Mouse (Mus musculus) kidney, adult 2 months (tissue): Measurements from ENCODE around the gene Hadhb. TPM values are rescaled to one million over a fixed set of nuclear protein-coding genes. Genes with fewer than 3 reads are reported as not detected.

Source experiments
- DNase-seq: peaks from one replicate; pipeline ENCODE4 v3.0.0; 2021
- H3K27ac ChIP-seq: fragments of 200-500 bp; 2 replicates; pipeline ENCODE4 v1.5.1; 2012; ENCODE audit warnings: low read depth, low read length, control low read depth, inconsistent platforms; ENCODE audit not compliant: insufficient read depth
- H3K27me3 ChIP-seq: fragments of 200-500 bp; replicated peaks from 2 replicates; pipeline ENCODE4 v1.6.1; 2012; ENCODE audit warnings: mild to moderate bottlenecking, moderate library complexity, low read length, inconsistent platforms; ENCODE audit not compliant: control insufficient read depth, insufficient read depth
- H3K36me3 ChIP-seq: fragments of 200-500 bp; 2 replicates; pipeline ENCODE4 v1.6.1; 2012; ENCODE audit warnings: mild to moderate bottlenecking, moderate library complexity, low read length, inconsistent platforms; ENCODE audit not compliant: control insufficient read depth, insufficient read depth
- H3K4me1 ChIP-seq: fragments of 200-500 bp; 2 replicates; pipeline ENCODE4 v1.6.1; 2011; ENCODE audit warnings: low read length; ENCODE audit not compliant: control insufficient read depth, insufficient read depth
- H3K4me3 ChIP-seq: fragments of 200-500 bp; 2 replicates; pipeline ENCODE4 v1.5.1; 2011; ENCODE audit warnings: mild to moderate bottlenecking, low read depth, low read length, control low read depth; ENCODE audit not compliant: insufficient read depth
- CTCF ChIP-seq: fragments of 200-500 bp; conservative IDR thresholded peaks from 2 replicates; pipeline ENCODE4 v1.5.1; 2011; ENCODE audit warnings: low read depth, mild to moderate bottlenecking, control low read depth, low read length, moderate library complexity, mixed read lengths; ENCODE audit not compliant: insufficient read depth, insufficient read length
- POLR2A ChIP-seq: fragments of 200-500 bp; IDR thresholded peaks from one replicate; pipeline ENCODE4 v1.6.1; 2011; ENCODE audit warnings: low read depth, low read length, control low read depth
- WGBS: fragments of 180-500 bp; shearing (Covaris S2); methylation state at CpG from one replicate; pipeline ENCODE4 v1.1.7; 2018; 5-methylcytosine and 5-hydroxymethylcytosine counted together
- polyA plus RNA-seq: library from polyadenylated mRNA; depleted of rRNA; stranded (reverse); fragments of >200 nt; gene quantifications from 2 replicates; pipeline ENCODE4 v1.2.3, GENCODE M21; 2012; rRNA removed

The Hadhb gene
- polyA plus RNA-seq, 1 experiment = 280 TPM

DNA sequence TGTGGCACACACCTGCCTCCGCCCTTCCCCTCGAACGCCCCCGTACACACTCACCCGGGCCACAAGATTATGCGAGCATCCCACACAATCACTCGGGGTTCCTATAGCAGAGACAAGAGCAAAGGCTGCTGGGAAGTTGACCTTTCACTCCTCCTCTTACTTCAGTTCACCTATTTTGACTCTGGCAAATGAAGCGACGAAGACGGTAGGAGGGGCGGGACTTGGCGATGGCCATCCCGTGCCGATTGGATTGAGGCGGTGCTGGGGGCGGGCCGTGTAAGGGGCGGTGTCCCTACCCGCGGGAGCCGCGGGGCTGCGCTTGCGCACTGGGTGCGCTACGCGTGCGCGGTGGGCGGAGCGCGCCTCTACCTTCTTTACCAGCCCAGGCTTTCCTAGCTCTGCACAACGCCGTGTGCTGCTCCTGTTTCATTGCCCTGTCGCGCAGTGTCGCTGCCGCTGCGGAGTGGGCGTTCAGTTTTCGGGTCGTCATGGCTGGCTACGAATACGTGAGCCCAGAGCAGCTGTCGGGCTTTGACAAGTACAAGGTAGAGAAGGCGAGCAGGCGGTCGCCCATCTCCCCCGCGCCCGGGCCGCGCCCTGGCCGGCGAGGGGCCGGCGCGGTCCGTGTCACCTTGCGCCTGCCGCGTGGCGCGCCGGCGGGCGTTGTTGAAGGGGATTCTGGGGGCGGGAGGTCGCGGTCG lies 77.4 kb downstream of the Hadhb start, which contains the start of gene Selenoi:
Selenoi (plus strand) TSS at position 311 of the 701 bp plus-strand sequence.
- Histone ChIP-seq H3K27me3 (no peaks in the 10 kb centered on the region), H3K4me3 (peak within 1 kb of the TSS; percentile 87), H3K27ac (peak within 1 kb of the TSS; percentile 33), H3K36me3 (no peaks in the 10 kb centered on the region), H3K4me1 (peaks cover 5% of the 10 kb centered on the region; the same call in 1 of the 2 replicates)
- TF ChIP-seq CTCF (no peak), POLR2A (peak; percentile 76)
- peak; percentile 100 for DNase-seq
- WGBS = 3% methylated on average over 71 of the region's 71 CpGs

DNA sequence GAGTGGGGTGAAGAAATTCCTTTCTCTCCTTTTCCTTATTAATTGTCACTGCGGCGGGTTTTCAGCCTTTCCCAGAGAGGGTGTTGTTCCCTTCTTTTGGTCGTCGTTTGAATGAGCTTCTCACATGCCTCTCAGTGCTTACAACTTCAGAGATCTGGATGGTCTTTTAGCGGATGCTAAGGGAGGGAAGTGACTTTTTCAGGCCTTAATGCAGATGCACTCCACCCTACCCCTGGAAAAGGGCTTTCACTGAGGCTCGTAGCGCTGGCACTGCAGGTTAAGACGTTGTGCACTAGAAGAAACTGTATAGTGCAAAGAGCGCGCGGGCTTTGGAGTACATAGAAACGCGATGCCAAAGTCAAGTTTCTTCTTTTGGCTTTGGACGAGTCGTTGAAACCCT lies 78.0 kb downstream of the Hadhb start:
- WGBS = 5% methylated on average over 15 of the region's 15 CpGs
- Histone ChIP-seq H3K27ac (no peak overlapping the region), H3K36me3 (no peaks in the 10 kb centered on the region), H3K4me3 (peak overlapping the region; percentile 87), H3K4me1 (peaks cover 5% of the 10 kb centered on the region; the same call in 1 of the 2 replicates), H3K27me3 (no peaks in the 10 kb centered on the region)
- no peak for TF ChIP-seq POLR2A
- TF ChIP-seq CTCF = no peak
- DNase-seq = no peak

DNA sequence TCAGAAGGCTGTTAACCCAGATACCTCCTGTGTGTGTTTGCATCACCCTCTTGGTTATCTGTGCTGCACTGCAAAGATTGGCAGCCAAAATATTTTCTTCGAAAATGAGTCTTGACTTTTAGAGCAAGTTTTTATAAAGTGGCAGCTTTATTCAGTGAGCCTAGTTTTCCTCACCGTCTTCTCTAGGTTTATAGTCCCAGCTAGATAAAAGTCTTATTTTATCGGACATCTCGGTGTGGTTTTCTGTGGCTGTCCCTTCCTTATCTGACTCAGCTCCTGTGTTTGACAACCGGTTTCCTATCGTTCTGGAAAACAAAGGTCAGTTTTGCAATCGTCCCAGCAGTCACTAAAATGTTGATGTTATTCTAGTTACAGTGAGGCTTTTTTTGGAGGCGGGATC lies 78.9 kb downstream of the Hadhb start:
- no peaks in the 10 kb centered on the region for H3K27me3 ChIP-seq
- no peak overlapping the region for H3K27ac ChIP-seq
- TF ChIP-seq CTCF (no peak), POLR2A (no peak)
- no peak overlapping the region for H3K4me3 ChIP-seq
- H3K4me1 ChIP-seq = peaks cover 7% of the 10 kb centered on the region; the same call in 1 of the 2 replicates
- DNase-seq = no peak
- 60% methylated on average over 8 of the region's 8 CpGs for WGBS
- no peaks in the 10 kb centered on the region for H3K36me3 ChIP-seq

Other genes starting within 250 kb of the Hadhb start
- gene Il6, start 142.1 kb upstream of the Hadhb start, polyA plus RNA-seq = not detected in 2 replicates
- 25.0 and 35.1 TPM in 2 replicates for gene Tyms, start 81.6 kb upstream of the Hadhb start, polyA plus RNA-seq
- gene Garem2, start 50.1 kb upstream of the Hadhb start, polyA plus RNA-seq = 0.05 TPM in 1 of 2 replicates, not detected in the other
- not detected in 2 replicates for gene 3110082J24Rik, start 49.2 kb upstream of the Hadhb start, polyA plus RNA-seq
- gene Hadha, start 86 bp upstream of the Hadhb start, polyA plus RNA-seq = 116 and 122 TPM in 2 replicates
- 0.05 TPM in 1 of 2 replicates, not detected in the other for gene Adgrf3, start 50.5 kb downstream of the Hadhb start, polyA plus RNA-seq
- gene Selenoi, start 77.3 kb downstream of the Hadhb start, polyA plus RNA-seq = 18.2 and 20.0 TPM in 2 replicates
- gene Drc1, start 126.1 kb downstream of the Hadhb start, polyA plus RNA-seq = 0.08 and 0.28 TPM in 2 replicates